Mouse (Mus musculus) heart, adult 2 months (tissue): Measurements from ENCODE around the gene Dgat2. TPM values are rescaled to one million over a fixed set of nuclear protein-coding genes. Genes with fewer than 3 reads are reported as not detected.

Experiments used
- DNase-seq, 2 experiments: peaks; one replicate each; pipeline ENCODE4 v3.0.0; 2021
- H3K27ac ChIP-seq: fragments of 200-600 bp; 2 replicates; pipeline ENCODE4 v1.8.1; 2022
- H3K27me3 ChIP-seq: fragments of 200-500 bp; 2 replicates; pipeline ENCODE4 v1.6.1; 2012; ENCODE audit warnings: mild to moderate bottlenecking, low read length, inconsistent platforms, mixed read lengths; ENCODE audit not compliant: control insufficient read depth, insufficient read depth
- H3K36me3 ChIP-seq: fragments of 200-500 bp; 2 replicates; pipeline ENCODE4 v1.6.1; 2012; ENCODE audit warnings: low read length, inconsistent platforms; ENCODE audit not compliant: control insufficient read depth, insufficient read depth
- H3K4me1 ChIP-seq: fragments of 200-500 bp; 2 replicates; pipeline ENCODE4 v1.6.1; 2011; ENCODE audit warnings: low read length; ENCODE audit not compliant: control insufficient read depth, insufficient read depth
- H3K4me3 ChIP-seq: fragments of 200-600 bp; 2 replicates; pipeline ENCODE4 v1.8.1; 2022
- H3K79me2 ChIP-seq: fragments of 200-500 bp; replicated peaks from 2 replicates; pipeline ENCODE4 v1.6.1; 2012; ENCODE audit warnings: mild to moderate bottlenecking, inconsistent platforms, low read length, moderate library complexity, mixed read lengths; ENCODE audit not compliant: control insufficient read depth, insufficient read depth
- H3K9ac ChIP-seq: fragments of 200-500 bp; 2 replicates; pipeline ENCODE4 v1.6.1; 2012; ENCODE audit warnings: low read depth, mild to moderate bottlenecking, control low read depth, inconsistent platforms, low read length, mixed read lengths
- CTCF ChIP-seq: fragments of 200-600 bp; IDR thresholded peaks from 2 replicates; pipeline ENCODE4 v1.8.1; 2022; ENCODE audit warnings: antibody characterized with exemption, mild to moderate bottlenecking, moderate library complexity
- EP300 ChIP-seq: fragments of 200-500 bp; IDR thresholded peaks from 2 replicates; pipeline ENCODE4 v1.6.1; 2011; ENCODE audit warnings: low read depth, low read length, control low read depth; ENCODE audit not compliant: insufficient read depth
- POLR2A ChIP-seq: fragments of 200-500 bp; IDR thresholded peaks from 2 replicates; pipeline ENCODE4 v1.6.1; 2011; ENCODE audit warnings: mild to moderate bottlenecking, low read depth, low read length, control low read depth; ENCODE audit not compliant: insufficient read depth
- WGBS: fragments of 180-500 bp; shearing (Covaris S2); methylation state at CpG from one replicate; pipeline ENCODE4 v1.1.7; 2018; 5-methylcytosine and 5-hydroxymethylcytosine counted together
- intact Hi-C: fragments of 180-260 bp; cut with DNase I; formaldehyde crosslinking; loops from one replicate; pipeline ENCODE4 v1.15.1; 2025
- polyA plus RNA-seq: library from polyadenylated mRNA; depleted of rRNA; stranded (reverse); fragments of >200 nt; gene quantifications from 2 replicates; pipeline ENCODE4 v1.2.3, GENCODE M21; 2012
- total RNA-seq, 2 experiments: library from RNA; stranded (reverse); gene quantifications; 2 replicates each; pipeline ENCODE4 v1.2.3; 2021

Dgat2 gene
- total and polyA plus RNA-seq, 3 experiments, result 309 to 390 (median 376) TPM

- Histone ChIP-seq H3K4me1 (peaks cover 15% of the 10 kb centered on the region), H3K79me2 (no peaks in the 10 kb centered on the region), H3K9ac (no peak overlapping the region), H3K4me3 (no peak overlapping the region), H3K27me3 (no peaks in the 10 kb centered on the region), H3K27ac (peak overlapping the region; percentile 85), H3K36me3 (peaks cover 6% of the 10 kb centered on the region)
- DNase-seq, result peak in 1 of 2 experiments; percentile 69
- 60% methylated on average over 2 of the region's 2 CpGs for WGBS
- intact Hi-C loops, result no loop called here
- TF ChIP-seq EP300, result peak; percentile 83
- TF ChIP-seq POLR2A, result no peak
- TF ChIP-seq CTCF, result no peak
These were observed 23.1 kb downstream of the Dgat2 start for GRCm38 (mm10) chr7:99159446-99159845.

GRCm38 (mm10) chr7:99158904-99159303, 23.6 kb downstream of the Dgat2 start:
- H3K27me3 ChIP-seq, result no peaks in the 10 kb centered on the region
- peaks cover 6% of the 10 kb centered on the region for H3K36me3 ChIP-seq
- peak overlapping the region; percentile 25; the same call in 1 of the 2 replicates for H3K9ac ChIP-seq
- peaks cover 15% of the 10 kb centered on the region for H3K4me1 ChIP-seq
- H3K79me2 ChIP-seq, result no peaks in the 10 kb centered on the region
- intact Hi-C loops, result no loop called here
- peak overlapping the region; percentile 85 for H3K27ac ChIP-seq
- DNase-seq, result no peak
- WGBS, result 54% methylated on average over 5 of the region's 5 CpGs
- TF ChIP-seq CTCF, result no peak
- TF ChIP-seq EP300, result no peak
- TF ChIP-seq POLR2A, result no peak
- no peak overlapping the region for H3K4me3 ChIP-seq

GRCm38 (mm10) chr7:99158011-99158410, 24.5 kb downstream of the Dgat2 start:
- Histone ChIP-seq H3K36me3 (peaks cover 6% of the 10 kb centered on the region), H3K4me1 (peaks cover 15% of the 10 kb centered on the region), H3K79me2 (no peaks in the 10 kb centered on the region), H3K4me3 (no peak overlapping the region), H3K27ac (no peak overlapping the region; the same call in 1 of the 2 replicates), H3K27me3 (no peaks in the 10 kb centered on the region), H3K9ac (no peak overlapping the region)
- WGBS, result 56% methylated on average over 8 of the region's 8 CpGs
- DNase-seq, result no peak
- TF ChIP-seq CTCF (no peak), POLR2A (0 out of 2 replicates have a peak, but pooled peaks have one; percentile 23), EP300 (0 out of 2 replicates have a peak, but pooled peaks have one; percentile 29)
- intact Hi-C loops, result no loop called here

- H3K4me1 ChIP-seq, result peaks cover 15% of the 10 kb centered on the region
- DNase-seq, result no peak
- 84% methylated on average over 10 of the region's 10 CpGs for WGBS
- no peaks in the 10 kb centered on the region for H3K79me2 ChIP-seq
- intact Hi-C loops, result no loop called here
- no peak overlapping the region for H3K4me3 ChIP-seq
- TF ChIP-seq CTCF (no peak), EP300 (no peak), POLR2A (no peak)
- peaks cover 6% of the 10 kb centered on the region for H3K36me3 ChIP-seq
- no peaks in the 10 kb centered on the region for H3K27me3 ChIP-seq
- no peak overlapping the region for H3K9ac ChIP-seq
- H3K27ac ChIP-seq, result no peak overlapping the region; the same call in 1 of the 2 replicates
These were observed 25.8 kb downstream of the Dgat2 start for GRCm38 (mm10) chr7:99156737-99157136.

- H3K36me3 ChIP-seq, result peaks cover 6% of the 10 kb centered on the region
- H3K79me2 ChIP-seq, result no peaks in the 10 kb centered on the region
- H3K9ac ChIP-seq, result peak overlapping the region; percentile 12; the same call in 1 of the 2 replicates
- WGBS, result 10% methylated on average over 17 of the region's 17 CpGs
- no peaks in the 10 kb centered on the region for H3K27me3 ChIP-seq
- intact Hi-C loops, result no loop called here
- H3K27ac ChIP-seq, result no peak overlapping the region
- peaks cover 14% of the 10 kb centered on the region for H3K4me1 ChIP-seq
- DNase-seq, result no peak
- no peak overlapping the region for H3K4me3 ChIP-seq
- no peak for TF ChIP-seq EP300
- TF ChIP-seq CTCF, result no peak
- TF ChIP-seq POLR2A, result no peak
These were observed 26.9 kb downstream of the Dgat2 start for GRCm38 (mm10) chr7:99155311-99156289.

- Histone ChIP-seq H3K36me3 (peaks cover 3% of the 10 kb centered on the region), H3K9ac (no peak overlapping the region), H3K79me2 (no peaks in the 10 kb centered on the region), H3K4me1 (peaks cover 14% of the 10 kb centered on the region), H3K4me3 (no peak overlapping the region), H3K27ac (no peak overlapping the region), H3K27me3 (no peaks in the 10 kb centered on the region)
- WGBS, result 56% methylated on average over 8 of the region's 8 CpGs
- no peak for DNase-seq
- TF ChIP-seq EP300, result no peak
- no peak for TF ChIP-seq CTCF
- no peak for TF ChIP-seq POLR2A
- intact Hi-C loops, result no loop called here
These were observed 27.8 kb downstream of the Dgat2 start for GRCm38 (mm10) chr7:99154648-99155151.
